Mouse (Mus musculus) myocyte (in vitro differentiated cells): Measurements from ENCODE around the gene Acot11. TPM values are rescaled to one million over a fixed set of nuclear protein-coding genes. Genes with fewer than 3 reads are reported as not detected.
"Not testable (repeated sequence)": the region's sequence is repeated elsewhere in the genome, so short reads cannot be mapped to it uniquely, and the experiment has no call there.

Source experiments
- H3K27me3 ChIP-seq: one replicate; pipeline ENCODE4 v1.6.1; 2011; ENCODE audit not compliant: control insufficient read depth, insufficient read depth, insufficient read length
- H3K36me3 ChIP-seq: one replicate; pipeline ENCODE4 v1.6.1; 2011; ENCODE audit not compliant: control insufficient read depth, insufficient read depth
- H3K4me2 ChIP-seq: one replicate; pipeline ENCODE4 v1.6.1; 2011; ENCODE audit warnings: low read depth, control low read depth
- H3K4me3 ChIP-seq: one replicate; pipeline ENCODE4 v1.5.1; 2011; ENCODE audit warnings: mild to moderate bottlenecking, control low read depth, moderate library complexity
- H3K79me2 ChIP-seq: one replicate; pipeline ENCODE4 v1.6.1; 2011; ENCODE audit not compliant: control insufficient read depth, insufficient read depth
- H3ac ChIP-seq: one replicate; pipeline ENCODE4 v1.6.1; 2011; ENCODE audit not compliant: control insufficient read depth, insufficient read length
- CEBPB ChIP-seq: IDR thresholded peaks from 2 replicates; pipeline ENCODE4 v1.6.1; 2011; ENCODE audit warnings: mild to moderate bottlenecking, moderate library complexity; ENCODE audit not compliant: poor library complexity, insufficient read depth, severe bottlenecking
- E2F4 ChIP-seq: IDR thresholded peaks from one replicate; pipeline ENCODE4 v1.6.1; 2011; ENCODE audit warnings: mild to moderate bottlenecking, control low read depth, moderate library complexity; ENCODE audit not compliant: insufficient read depth
- MAX ChIP-seq: IDR thresholded peaks from one replicate; pipeline ENCODE4 v1.6.1; 2011; ENCODE audit warnings: low read depth, mild to moderate bottlenecking, control low read depth
- MYOD1 ChIP-seq, 3 experiments: IDR thresholded peaks; one replicate each; pipeline ENCODE4 v1.6.1; 2011; ENCODE audit warnings: control low read depth in 2 of 3, low read depth in 2 of 3, mild to moderate bottlenecking in 2 of 3, moderate library complexity in 1 of 3; ENCODE audit not compliant: insufficient read length in 2 of 3, control insufficient read depth in 1 of 3
- MYOG ChIP-seq, 3 experiments: IDR thresholded peaks; one replicate each; pipeline ENCODE4 v1.6.1; 2011; ENCODE audit warnings: control low read depth in 2 of 3, low read depth in 2 of 3, mild to moderate bottlenecking in 2 of 3; ENCODE audit not compliant: insufficient read length in 2 of 3, control insufficient read depth in 1 of 3, insufficient read depth in 1 of 3
- POLR2A ChIP-seq: IDR thresholded peaks from one replicate; pipeline ENCODE4 v1.6.1; 2011; ENCODE audit warnings: low read depth, mild to moderate bottlenecking, control low read depth, moderate library complexity; ENCODE audit not compliant: insufficient read length
- POLR2AphosphoS2 ChIP-seq: IDR thresholded peaks from one replicate; pipeline ENCODE4 v1.6.1; 2011; ENCODE audit warnings: low read depth, control low read depth; ENCODE audit not compliant: insufficient read length
- REST ChIP-seq: IDR thresholded peaks from one replicate; pipeline ENCODE4 v1.6.1; 2011; ENCODE audit warnings: mild to moderate bottlenecking, control low read depth, moderate library complexity; ENCODE audit not compliant: insufficient read depth, insufficient read length
- SRF ChIP-seq: IDR thresholded peaks from one replicate; pipeline ENCODE4 v1.6.1; 2011; ENCODE audit warnings: low read depth; ENCODE audit not compliant: control insufficient read depth, insufficient read length
- TCF12 ChIP-seq: IDR thresholded peaks from one replicate; pipeline ENCODE4 v1.6.1; 2011; ENCODE audit warnings: mild to moderate bottlenecking, control low read depth; ENCODE audit not compliant: poor library complexity, insufficient read depth, severe bottlenecking
- TCF3 ChIP-seq: IDR thresholded peaks from one replicate; pipeline ENCODE4 v1.6.1; 2011; ENCODE audit warnings: low read depth, control low read depth; ENCODE audit not compliant: insufficient read length
- USF1 ChIP-seq: IDR thresholded peaks from one replicate; pipeline ENCODE4 v1.6.1; 2011; ENCODE audit warnings: low read depth, mild to moderate bottlenecking, control low read depth, moderate library complexity
- polyA plus RNA-seq: library from polyadenylated mRNA; unstranded; fragments of >200 nt; fragmentation: generic; extraction: Trizol; gene quantifications from one replicate; pipeline ENCODE4 v1.2.1, GENCODE M21; 2012; ENCODE audit warnings: missing spikeins

Acot11 gene
- polyA plus RNA-seq, 1 experiment, result 1.9 TPM

- no peak overlapping the region for H3K4me3 ChIP-seq
- H3K79me2 ChIP-seq, result no peaks in the 10 kb centered on the region
- H3K4me2 ChIP-seq, result no peak overlapping the region
- peaks cover 11% of the 10 kb centered on the region for H3K27me3 ChIP-seq
- no peak for TF ChIP-seq TCF3
- no peak for TF ChIP-seq MYOD1 (IDR thresholded peaks at IDR 0.05; ENCODE audit: control insufficient read depth in 1 of 3, insufficient read length in 2 of 3, low read depth in 2 of 3)
- no peak for TF ChIP-seq POLR2AphosphoS2
- TF ChIP-seq MYOG (IDR thresholded peaks at IDR 0.05; ENCODE audit: control insufficient read depth in 1 of 3, insufficient read depth in 1 of 3, insufficient read length in 2 of 3, low read depth in 2 of 3), result no peak
- TF ChIP-seq TCF12, result no peak
- TF ChIP-seq CEBPB, result no peak
- TF ChIP-seq MAX, result no peak
- TF ChIP-seq POLR2A, result no peak
- no peak for TF ChIP-seq USF1
- H3ac ChIP-seq, result no peak overlapping the region
- H3K36me3 ChIP-seq, result no peaks in the 10 kb centered on the region
Observed at GRCm38 (mm10) chr4:106737904-106738303, 66.9 kb downstream of the Acot11 start.

- H3K27me3 ChIP-seq, result peaks cover 13% of the 10 kb centered on the region
- not testable (repeated sequence) for H3K79me2 ChIP-seq, H3ac ChIP-seq, H3K4me3 ChIP-seq, H3K36me3 ChIP-seq, H3K4me2 ChIP-seq
Observed at GRCm38 (mm10) chr4:106736884-106737283, 67.9 kb downstream of the Acot11 start.

GRCm38 (mm10) chr4:106733636-106734035 is 71.2 kb downstream of the Acot11 start, which contains the start of gene Fam151a:
TSS of gene Fam151a (plus strand) at chr4:106733889.
- TF ChIP-seq TCF12, result no peak
- no peak for TF ChIP-seq MAX
- TF ChIP-seq SRF, result no peak
- Histone ChIP-seq H3K27me3 (peaks cover 25% of the 10 kb centered on the region), H3ac (no peak within 1 kb of the TSS), H3K36me3 (no peaks in the 10 kb centered on the region), H3K4me2 (no peak within 1 kb of the TSS), H3K4me3 (no peak within 1 kb of the TSS), H3K79me2 (no peaks in the 10 kb centered on the region)

GRCm38 (mm10) chr4:106730814-106731213 is 74.0 kb downstream of the Acot11 start, which contains the start of gene Mroh7:
TSS of gene Mroh7 (minus strand) at chr4:106730925.
- no peak for TF ChIP-seq POLR2AphosphoS2
- TF ChIP-seq CEBPB, result no peak
- Histone ChIP-seq H3K27me3 (peaks cover 26% of the 10 kb centered on the region), H3K4me2 (no peak within 1 kb of the TSS), H3K36me3 (no peaks in the 10 kb centered on the region), H3ac (no peak within 1 kb of the TSS), H3K79me2 (no peaks in the 10 kb centered on the region), H3K4me3 (no peak within 1 kb of the TSS)

GRCm38 (mm10) chr4:106720631-106721030 is 84.2 kb downstream of the Acot11 start:
- TF ChIP-seq SRF (no peak), TCF12 (no peak), POLR2A (no peak), MYOG (IDR thresholded peaks at IDR 0.05; ENCODE audit: control insufficient read depth in 1 of 3, insufficient read depth in 1 of 3, insufficient read length in 2 of 3, low read depth in 2 of 3) (no peak), TCF3 (no peak), CEBPB (no peak), MAX (no peak), MYOD1 (IDR thresholded peaks at IDR 0.05; ENCODE audit: control insufficient read depth in 1 of 3, insufficient read length in 2 of 3, low read depth in 2 of 3) (no peak), USF1 (no peak), REST (no peak), POLR2AphosphoS2 (no peak), E2F4 (no peak)
- H3K79me2 ChIP-seq, result no peaks in the 10 kb centered on the region

GRCm38 (mm10) chr4:106713622-106714021 is 91.2 kb downstream of the Acot11 start:
- Histone ChIP-seq H3K4me3 (no peak overlapping the region), H3K27me3 (peaks cover 34% of the 10 kb centered on the region)
- TF ChIP-seq SRF (no peak), TCF3 (no peak), REST (peak; percentile 54)

More at GRCm38 (mm10) chr4:106720631-106721030, 84.2 kb downstream of the Acot11 start:
- H3K36me3 ChIP-seq, result no peaks in the 10 kb centered on the region
- H3K4me3 ChIP-seq, result no peak overlapping the region
- H3K27me3 ChIP-seq, result peaks cover 49% of the 10 kb centered on the region
- no peak overlapping the region for H3ac ChIP-seq
- H3K4me2 ChIP-seq, result no peak overlapping the region

More at GRCm38 (mm10) chr4:106713622-106714021, 91.2 kb downstream of the Acot11 start:
- Histone ChIP-seq H3K4me2 (no peak overlapping the region), H3K79me2 (no peaks in the 10 kb centered on the region), H3ac (no peak overlapping the region), H3K36me3 (no peaks in the 10 kb centered on the region)
